Mouse (Mus musculus): Measurements from ENCODE around the gene Wdr31.

Wdr31 gene

GRCm38 (mm10) chr4:62470598-62471051 is at the start of gene Wdr31:
Gene Wdr31, minus strand, starts transcription at chr4:62470896.
- DNase-seq (ENCODE audit: low read depth, low spot score), result peak; percentile 89

- DNase-seq (ENCODE audit: low read depth, low spot score), result peak; percentile 98
Measured at GRCm38 (mm10) chr4:62519849-62520233, 49.1 kb upstream of the Wdr31 start, which contains the start of gene Alad. Gene Alad, minus strand, starts transcription at chr4:62519918.

GRCm38 (mm10) chr4:62519122-62519848 is 48.6 kb upstream of the Wdr31 start:
- no peak for DNase-seq (ENCODE audit: low read depth, low spot score)

- DNase-seq (ENCODE audit: low read depth, low spot score), result peak; percentile 95
Measured at GRCm38 (mm10) chr4:62518416-62519121, 47.9 kb upstream of the Wdr31 start.

- DNase-seq (ENCODE audit: low read depth, low spot score), result peak; percentile 91
Measured at GRCm38 (mm10) chr4:62517538-62518415, 47.1 kb upstream of the Wdr31 start.

- DNase-seq (ENCODE audit: low read depth, low spot score), result no peak
Measured at GRCm38 (mm10) chr4:62517046-62517445, 46.4 kb upstream of the Wdr31 start.

GRCm38 (mm10) chr4:62516579-62516978 is 45.9 kb upstream of the Wdr31 start:
- DNase-seq (ENCODE audit: low read depth, low spot score), result no peak

- no peak for DNase-seq (ENCODE audit: low read depth, low spot score)
Measured at GRCm38 (mm10) chr4:62516079-62516478, 45.4 kb upstream of the Wdr31 start.

GRCm38 (mm10) chr4:62515490-62515889 is 44.8 kb upstream of the Wdr31 start:
- DNase-seq (ENCODE audit: low read depth, low spot score), result peak; percentile 9

GRCm38 (mm10) chr4:62514995-62515394 is 44.3 kb upstream of the Wdr31 start:
- DNase-seq (ENCODE audit: low read depth, low spot score), result peak; percentile 11

- peak; percentile 30 for DNase-seq (ENCODE audit: low read depth, low spot score)
Measured at GRCm38 (mm10) chr4:62513998-62514506, 43.4 kb upstream of the Wdr31 start.

GRCm38 (mm10) chr4:62509946-62510345 is 39.2 kb upstream of the Wdr31 start:
- no peak for DNase-seq (ENCODE audit: low read depth, low spot score)

GRCm38 (mm10) chr4:62508839-62509238 is 38.1 kb upstream of the Wdr31 start:
- DNase-seq (ENCODE audit: low read depth, low spot score), result no peak

- peak; percentile 81 for DNase-seq (ENCODE audit: low read depth, low spot score)
Measured at GRCm38 (mm10) chr4:62506798-62507197, 36.1 kb upstream of the Wdr31 start.

GRCm38 (mm10) chr4:62505991-62506390 is 35.3 kb upstream of the Wdr31 start:
- no peak for DNase-seq (ENCODE audit: low read depth, low spot score)

- DNase-seq (ENCODE audit: low read depth, low spot score), result peak; percentile 13
Measured at GRCm38 (mm10) chr4:62503374-62503970, 32.8 kb upstream of the Wdr31 start, which contains the start of gene Hdhd3. Gene Hdhd3, minus strand, starts transcription at chr4:62503467.

GRCm38 (mm10) chr4:62502969-62503368 is 32.3 kb upstream of the Wdr31 start:
- DNase-seq (ENCODE audit: low read depth, low spot score), result no peak

- DNase-seq (ENCODE audit: low read depth, low spot score), result peak; percentile 99
Measured at GRCm38 (mm10) chr4:62501964-62502732, 31.5 kb upstream of the Wdr31 start.

GRCm38 (mm10) chr4:62501534-62501933 is 30.8 kb upstream of the Wdr31 start:
- no peak for DNase-seq (ENCODE audit: low read depth, low spot score)

GRCm38 (mm10) chr4:62500799-62501198 is 30.1 kb upstream of the Wdr31 start:
- DNase-seq (ENCODE audit: low read depth, low spot score), result peak; percentile 11
